36 mouse cellular contexts compared by ENCODE assay signal in genomic region chr4:136847166-136847565, GRCm38 (mm10). TPM values are rescaled to one million over a fixed set of nuclear protein-coding genes. Genes with fewer than 3 reads are reported as not detected.
"Had no signal": no experiment of that assay in that cellular context is flagged by ENCODE, and none has a peak within 500 bp of the region (broad histone marks: within the 10 kb centered on the region; RNA-seq: fewer than 3 reads in every experiment).

No protein-coding gene starts in this region.

- H3K9me3 ChIP-seq: heart, embryonic 10.5 days; heart, embryonic 12.5 days; heart, embryonic 13.5 days; heart, embryonic 15.5 days; hindbrain, embryonic 10.5 days; hindbrain, embryonic 12.5 days; hindbrain, embryonic 13.5 days; hindbrain, embryonic 15.5 days; intestine, embryonic 15.5 days; kidney, embryonic 15.5 days had no signal

- H3K4me1 ChIP-seq: heart, embryonic 10.5 days; heart, embryonic 12.5 days; heart, embryonic 13.5 days; heart, embryonic 15.5 days had no signal

- H3K9ac ChIP-seq: heart, embryonic 12.5 days; heart, embryonic 13.5 days; heart, embryonic 15.5 days; hindbrain, embryonic 12.5 days; hindbrain, embryonic 13.5 days; hindbrain, embryonic 14.5 days; hindbrain, embryonic 15.5 days; intestine, embryonic 15.5 days; kidney, embryonic 15.5 days had no signal

- H3K4me2 ChIP-seq: heart, embryonic 11.5 days; heart, embryonic 12.5 days; heart, embryonic 13.5 days; heart, embryonic 15.5 days; hindbrain, embryonic 12.5 days; hindbrain, embryonic 13.5 days; hindbrain, embryonic 14.5 days; hindbrain, embryonic 15.5 days; intestine, embryonic 15.5 days; kidney, embryonic 15.5 days had no signal

- H3K27me3 ChIP-seq: hindbrain, embryonic 12.5 days; hindbrain, embryonic 13.5 days; hindbrain, embryonic 15.5 days; intestine, embryonic 15.5 days had no signal

- H3K36me3 ChIP-seq: heart, embryonic 10.5 days; heart, embryonic 12.5 days; heart, embryonic 13.5 days; heart, embryonic 15.5 days; hindbrain, embryonic 10.5 days; hindbrain, embryonic 12.5 days; hindbrain, embryonic 13.5 days; hindbrain, embryonic 15.5 days; intestine, embryonic 15.5 days; kidney, embryonic 15.5 days had no signal

- DNase-seq: heart, postnatal 10 days; heart, postnatal 14 days; heart, postnatal 36 days; heart, postnatal 4 days; kidney, adult 11 months; kidney, adult 18-20 months; kidney, adult 2 months; kidney, adult 8-10 months; kidney, adult 9 months; kidney, postnatal 10 days; kidney, postnatal 14 days; kidney, postnatal 25 days; kidney, postnatal 36 days; kidney, postnatal 4 days; layer of hippocampus, adult 9-11 months; layer of hippocampus, postnatal 36 days had no signal

- H3K4me3 ChIP-seq: heart, embryonic 10.5 days; heart, embryonic 12.5 days; heart, embryonic 13.5 days; heart, embryonic 15.5 days; hindbrain, embryonic 10.5 days; hindbrain, embryonic 12.5 days; hindbrain, embryonic 13.5 days; hindbrain, embryonic 15.5 days; intestine, embryonic 15.5 days; kidney, embryonic 15.5 days; layer of hippocampus, adult 2 months had no signal

- ATAC-seq: hindbrain, embryonic 16.5 days; hindbrain, postnatal 0 days; inflammation-experienced regulatory T-cells, adult 6 months; intestine, embryonic 15.5 days; intestine, embryonic 16.5 days; intestine, postnatal 0 days had no signal

- H3K27ac ChIP-seq: heart, embryonic 10.5 days; heart, embryonic 13.5 days; heart, embryonic 15.5 days; hindbrain, embryonic 10.5 days; hindbrain, embryonic 12.5 days; hindbrain, embryonic 13.5 days; hindbrain, embryonic 14.5 days; hindbrain, embryonic 15.5 days; hindbrain, postnatal 0 days; intestine, embryonic 15.5 days; kidney, embryonic 15.5 days; kidney, postnatal 0 days; layer of hippocampus, adult 2 months had no signal

RNA-seq across cellular contexts. Expression of gene C1qa, which starts 51.4 kb away (rescaled TPM):
- total RNA-seq: hematopoietic stem cell, adult 5-6 weeks had no signal
